Mouse (Mus musculus) kidney, adult 8-10 months (tissue): ENCODE data around the gene Rtn4r.

ENCODE experiments used
- DNase-seq, 2 experiments: peaks; one replicate each; pipeline ENCODE4 v3.0.0; 2022

The Rtn4r gene

GRCm38 (mm10) chr16:18127241-18127861 lies at the start of gene Rtn4r:
TSS of gene Rtn4r (plus strand) at chr16:18127642.
- DNase-seq = peak; percentile 65 to 71

GRCm38 (mm10) chr16:18078314-18079015 lies 49.0 kb upstream of the Rtn4r start:
- DNase-seq = no peak

GRCm38 (mm10) chr16:18079300-18079699 lies 48.1 kb upstream of the Rtn4r start:
- no peak for DNase-seq

GRCm38 (mm10) chr16:18080171-18080570 lies 47.3 kb upstream of the Rtn4r start:
- no peak for DNase-seq

- DNase-seq = peak; percentile 90 to 91
Observed at GRCm38 (mm10) chr16:18081149-18081827, 46.2 kb upstream of the Rtn4r start.

- DNase-seq = no peak
Observed at GRCm38 (mm10) chr16:18082291-18082690, 45.2 kb upstream of the Rtn4r start.

- peak; percentile 94 to 96 for DNase-seq
Observed at GRCm38 (mm10) chr16:18083231-18083951, 44.1 kb upstream of the Rtn4r start.

GRCm38 (mm10) chr16:18084262-18084661 lies 43.2 kb upstream of the Rtn4r start:
- DNase-seq = peak in 1 of 2 experiments; percentile 50

GRCm38 (mm10) chr16:18087101-18087500 lies 40.3 kb upstream of the Rtn4r start:
- peak in 1 of 2 experiments; percentile 77 for DNase-seq

GRCm38 (mm10) chr16:18096348-18096747 lies 31.1 kb upstream of the Rtn4r start:
- no peak for DNase-seq

GRCm38 (mm10) chr16:18102816-18103215 lies 24.6 kb upstream of the Rtn4r start:
- no peak for DNase-seq

- DNase-seq = peak; percentile 51 to 63
Observed at GRCm38 (mm10) chr16:18103366-18103765, 24.1 kb upstream of the Rtn4r start.

GRCm38 (mm10) chr16:18103808-18104207 lies 23.6 kb upstream of the Rtn4r start:
- no peak for DNase-seq

- peak; percentile 78 to 91 for DNase-seq
Observed at GRCm38 (mm10) chr16:18108221-18108966, 19.0 kb upstream of the Rtn4r start.

- DNase-seq = no peak
Observed at GRCm38 (mm10) chr16:18111042-18111441, 16.4 kb upstream of the Rtn4r start.

GRCm38 (mm10) chr16:18116467-18116866 lies 11.0 kb upstream of the Rtn4r start:
- no peak for DNase-seq

- DNase-seq = no peak
Observed at GRCm38 (mm10) chr16:18118285-18118684, 9.2 kb upstream of the Rtn4r start.

- peak in 1 of 2 experiments; percentile 39 for DNase-seq
Observed at GRCm38 (mm10) chr16:18119031-18119730, 8.3 kb upstream of the Rtn4r start.

GRCm38 (mm10) chr16:18122740-18123139 lies 4.7 kb upstream of the Rtn4r start:
- DNase-seq = no peak

GRCm38 (mm10) chr16:18123471-18123870 lies 4.0 kb upstream of the Rtn4r start:
- DNase-seq = no peak

GRCm38 (mm10) chr16:18124040-18124439 lies 3.4 kb upstream of the Rtn4r start:
- DNase-seq = no peak

GRCm38 (mm10) chr16:18124626-18125025 lies 2.8 kb upstream of the Rtn4r start:
- DNase-seq = no peak
